Mouse (Mus musculus): ENCODE data around the gene Tceanc2. TPM values are rescaled to one million over a fixed set of nuclear protein-coding genes. Genes with fewer than 3 reads are reported as not detected.

The Tceanc2 gene
- total and polyA plus RNA-seq, 2 experiments from 2014 or later: 1.6 to 13.0 TPM

GRCm38 (mm10) chr4:107178182-107178829, 610 bp downstream of the Tceanc2 start, which contains the start of gene Tmem59:
TSS of gene Tmem59 (plus strand) at chr4:107178399.
- Histone ChIP-seq H3K4me3 (ENCODE audit: low read depth, low read length) (peak within 1 kb of the TSS; percentile 97), H3K4me2 (ENCODE audit: low read depth, low read length) (peak within 1 kb of the TSS; percentile 88), H3K27me3 (ENCODE audit: control insufficient read depth, insufficient read depth, low read length) (no peaks in the 10 kb centered on the region), H3K4me1 (ENCODE audit: control insufficient read depth, insufficient read depth) (peaks cover 26% of the 10 kb centered on the region), H3K9ac (replicated peaks; ENCODE audit: low read depth, low read length) (peak within 1 kb of the TSS; percentile 91), H3K36me3 (replicated peaks; ENCODE audit: control insufficient read depth, insufficient read depth, low read length) (peaks cover 20% of the 10 kb centered on the region), H3K27ac (ENCODE audit: low read depth) (peak within 1 kb of the TSS; percentile 95), H3K9me3 (replicated peaks; ENCODE audit: control insufficient read depth, low read length) (no peaks in the 10 kb centered on the region)
- peak; percentile 97 for DNase-seq (ENCODE audit: low spot score)
- ATAC-seq (ENCODE audit: insufficient read depth, low read depth): peak; percentile 94
- under 1% methylated on average over 49 of the region's 49 CpGs for WGBS
- TF ChIP-seq CTCF (IDR thresholded peaks at IDR 0.05; ENCODE audit: low read depth) (no peak), EP300 (IDR thresholded peaks at IDR 0.05; ENCODE audit: low read depth) (no peak)

- 32% methylated on average over 11 of the region's 11 CpGs for WGBS
- Histone ChIP-seq H3K9me3 (replicated peaks; ENCODE audit: control insufficient read depth, low read length) (no peaks in the 10 kb centered on the region), H3K4me2 (ENCODE audit: low read depth, low read length) (peak overlapping the region; percentile 88), H3K27ac (ENCODE audit: low read depth) (peak overlapping the region; percentile 95), H3K9ac (replicated peaks; ENCODE audit: low read depth, low read length) (peak overlapping the region; percentile 91), H3K4me3 (ENCODE audit: low read depth, low read length) (peak overlapping the region; percentile 97), H3K27me3 (ENCODE audit: control insufficient read depth, insufficient read depth, low read length) (no peaks in the 10 kb centered on the region), H3K36me3 (replicated peaks; ENCODE audit: control insufficient read depth, insufficient read depth, low read length) (peaks cover 28% of the 10 kb centered on the region), H3K4me1 (ENCODE audit: control insufficient read depth, insufficient read depth) (peaks cover 26% of the 10 kb centered on the region)
- DNase-seq (ENCODE audit: low spot score): no peak
- TF ChIP-seq CTCF (IDR thresholded peaks at IDR 0.05; ENCODE audit: low read depth) (no peak), EP300 (IDR thresholded peaks at IDR 0.05; ENCODE audit: low read depth) (no peak)
- ATAC-seq (ENCODE audit: insufficient read depth, low read depth): no peak
These were observed 1.4 kb downstream of the Tceanc2 start for GRCm38 (mm10) chr4:107177506-107177905.

DNA sequence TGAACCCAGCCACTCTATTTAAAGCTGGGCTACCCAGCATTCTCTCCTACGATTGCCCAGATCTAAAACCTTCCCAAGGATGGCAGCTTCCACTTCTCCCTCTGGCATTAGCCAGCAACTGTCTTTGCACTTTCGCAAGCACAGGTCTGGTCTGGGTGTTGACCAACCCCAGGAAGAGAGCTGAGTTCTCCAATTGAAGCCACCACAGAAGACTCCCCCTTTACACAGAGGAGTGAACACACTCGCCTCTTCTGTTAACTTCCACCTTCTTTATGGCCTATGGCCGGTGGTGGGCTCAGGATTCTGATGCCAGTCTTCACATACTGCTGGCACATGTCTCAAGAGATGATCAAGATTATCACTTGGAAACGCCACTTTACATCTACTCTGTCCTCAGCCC, 11.1 kb downstream of the Tceanc2 start:
- TF ChIP-seq CTCF (IDR thresholded peaks at IDR 0.05; ENCODE audit: low read depth) (no peak), EP300 (IDR thresholded peaks at IDR 0.05; ENCODE audit: low read depth) (no peak)
- ATAC-seq (ENCODE audit: insufficient read depth, low read depth): no peak
- no peak overlapping the region for H3K27ac ChIP-seq (ENCODE audit: low read depth)
- no peaks in the 10 kb centered on the region for H3K9me3 ChIP-seq (replicated peaks; ENCODE audit: control insufficient read depth, low read length)
- H3K4me3 ChIP-seq (ENCODE audit: low read depth, low read length): no peak overlapping the region
- no peak overlapping the region for H3K4me2 ChIP-seq (ENCODE audit: low read depth, low read length)
- WGBS: 76% methylated on average over 5 of the region's 5 CpGs
- no peak overlapping the region for H3K9ac ChIP-seq (replicated peaks; ENCODE audit: low read depth, low read length)
- DNase-seq (ENCODE audit: low spot score): no peak
- peaks cover 24% of the 10 kb centered on the region for H3K36me3 ChIP-seq (replicated peaks; ENCODE audit: control insufficient read depth, insufficient read depth, low read length)
- H3K27me3 ChIP-seq (ENCODE audit: control insufficient read depth, insufficient read depth, low read length): no peaks in the 10 kb centered on the region
- H3K4me1 ChIP-seq (ENCODE audit: control insufficient read depth, insufficient read depth): no peaks in the 10 kb centered on the region

GRCm38 (mm10) chr4:107166700-107167099, 12.2 kb downstream of the Tceanc2 start:
- Histone ChIP-seq H3K9me3 (replicated peaks; ENCODE audit: control insufficient read depth, low read length) (no peaks in the 10 kb centered on the region), H3K27me3 (ENCODE audit: control insufficient read depth, insufficient read depth, low read length) (no peaks in the 10 kb centered on the region), H3K27ac (ENCODE audit: low read depth) (no peak overlapping the region), H3K4me2 (ENCODE audit: low read depth, low read length) (no peak overlapping the region), H3K4me1 (ENCODE audit: control insufficient read depth, insufficient read depth) (no peaks in the 10 kb centered on the region), H3K9ac (replicated peaks; ENCODE audit: low read depth, low read length) (no peak overlapping the region), H3K36me3 (replicated peaks; ENCODE audit: control insufficient read depth, insufficient read depth, low read length) (peaks cover 19% of the 10 kb centered on the region), H3K4me3 (ENCODE audit: low read depth, low read length) (no peak overlapping the region)
- ATAC-seq (ENCODE audit: insufficient read depth, low read depth) (no peak), DNase-seq (ENCODE audit: low spot score) (no peak)
- no peak for TF ChIP-seq CTCF (IDR thresholded peaks at IDR 0.05; ENCODE audit: low read depth)
- TF ChIP-seq EP300 (IDR thresholded peaks at IDR 0.05; ENCODE audit: low read depth): no peak
- 58% methylated on average over 5 of the region's 5 CpGs for WGBS

DNA sequence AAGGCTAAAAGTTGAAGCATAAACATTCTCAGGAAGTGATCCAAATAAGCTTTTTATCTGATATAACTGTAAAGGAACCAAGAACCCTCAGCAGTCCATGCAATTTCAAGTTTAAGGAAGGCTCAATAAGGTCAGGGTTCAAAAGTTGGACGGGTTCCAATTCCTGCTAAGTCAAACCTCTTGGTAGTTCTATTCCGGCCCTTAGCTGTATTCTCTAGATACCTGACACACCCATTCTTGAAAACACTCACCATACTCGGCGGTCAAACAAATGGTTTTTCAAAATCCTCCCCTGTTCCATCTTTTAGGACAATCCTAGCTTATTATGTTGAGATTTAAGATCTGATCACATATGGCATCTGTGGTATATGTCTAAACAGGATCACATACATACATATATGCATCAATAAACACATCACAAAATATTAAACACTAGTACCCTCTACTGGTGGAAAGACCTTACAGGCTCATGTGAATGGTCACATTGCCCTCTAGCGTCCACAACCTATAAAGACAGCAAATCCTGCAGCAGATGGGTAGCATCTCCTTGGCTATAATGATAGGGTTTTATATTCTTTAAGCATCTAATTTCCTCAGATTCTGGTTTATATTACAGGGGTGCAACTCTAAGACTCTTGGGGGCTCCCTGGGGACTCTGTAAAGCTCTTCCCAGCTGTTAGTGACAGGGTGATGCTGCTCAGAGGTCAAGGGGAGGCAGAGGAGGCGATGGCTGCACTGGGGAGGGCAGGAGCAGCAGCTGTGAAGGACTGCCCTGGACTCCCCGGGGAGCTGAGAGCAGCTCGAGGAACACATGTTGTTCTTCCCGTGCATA, 14.9 kb downstream of the Tceanc2 start:
- Histone ChIP-seq H3K9me3 (replicated peaks; ENCODE audit: control insufficient read depth, low read length) (no peaks in the 10 kb centered on the region), H3K4me1 (ENCODE audit: control insufficient read depth, insufficient read depth) (no peaks in the 10 kb centered on the region), H3K27me3 (ENCODE audit: control insufficient read depth, insufficient read depth, low read length) (no peaks in the 10 kb centered on the region), H3K9ac (replicated peaks; ENCODE audit: low read depth, low read length) (no peak overlapping the region), H3K4me3 (ENCODE audit: low read depth, low read length) (no peak overlapping the region), H3K27ac (ENCODE audit: low read depth) (no peak overlapping the region), H3K4me2 (ENCODE audit: low read depth, low read length) (no peak overlapping the region), H3K36me3 (replicated peaks; ENCODE audit: control insufficient read depth, insufficient read depth, low read length) (peaks cover 23% of the 10 kb centered on the region)
- TF ChIP-seq EP300 (IDR thresholded peaks at IDR 0.05; ENCODE audit: low read depth): no peak
- TF ChIP-seq CTCF (IDR thresholded peaks at IDR 0.05; ENCODE audit: low read depth): peak; percentile 99
- 35% methylated on average over 9 of the region's 9 CpGs for WGBS
- peak; percentile 33; the same call in 1 of the 2 replicates for ATAC-seq (ENCODE audit: insufficient read depth, low read depth)
- peak; percentile 69 for DNase-seq (ENCODE audit: low spot score)

Data from heart, postnatal 0 days (tissue).